Mouse (Mus musculus): Measurements from ENCODE around the gene Snd1. TPM values are rescaled to one million over a fixed set of nuclear protein-coding genes. Genes with fewer than 3 reads are reported as not detected.

The Snd1 gene
- total RNA-seq, 2 experiments from 2014 or later = 115 to 117 TPM

DNA sequence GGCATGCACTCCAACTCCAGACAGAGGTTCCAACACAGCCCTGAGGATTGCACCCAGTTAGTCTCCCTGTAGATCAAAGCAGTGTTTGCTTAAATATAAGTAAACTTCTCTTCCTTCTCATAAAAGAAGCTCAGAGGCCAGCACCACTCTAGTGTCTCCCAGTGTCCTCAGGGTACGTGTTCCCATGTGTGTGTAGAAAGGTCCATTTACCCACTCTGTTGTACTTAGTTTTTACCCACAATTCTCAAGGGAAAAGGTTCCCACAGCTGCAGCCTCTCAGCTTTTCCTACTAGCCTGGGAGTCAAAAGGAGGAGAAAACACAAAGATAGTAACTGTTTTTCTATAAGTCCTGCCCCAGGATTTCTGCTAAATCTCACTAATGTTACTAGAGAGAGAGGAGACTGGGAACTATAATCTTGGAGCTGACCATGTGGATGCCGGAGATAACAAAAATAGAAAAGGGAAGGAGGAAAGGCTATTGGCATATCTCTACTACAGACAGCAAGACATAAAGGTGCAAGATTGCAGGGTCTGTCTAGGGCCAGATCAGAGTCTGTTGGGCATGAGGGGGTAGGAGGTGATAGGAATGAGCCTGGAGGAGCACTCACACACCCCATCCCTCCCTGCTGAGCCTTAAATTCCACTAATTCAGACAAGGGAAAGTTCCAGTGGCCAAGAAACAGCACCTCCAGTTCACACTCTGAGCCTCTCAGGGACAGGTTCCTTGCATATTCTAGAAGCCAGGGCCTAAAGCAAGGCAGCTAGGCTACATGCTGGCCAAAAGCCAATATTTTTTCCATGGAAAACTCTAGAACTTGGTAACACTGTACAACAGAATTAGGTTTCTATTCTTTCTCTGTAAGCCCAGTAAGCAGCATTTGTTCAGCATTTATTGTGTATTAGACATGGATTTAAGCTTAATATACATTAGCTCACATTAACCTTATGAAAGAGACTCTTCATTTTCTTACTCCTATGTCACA is 382.6 kb downstream of the Snd1 start:
- no peak for DNase-seq (ENCODE audit: low spot score in 2 of 2)

DNA sequence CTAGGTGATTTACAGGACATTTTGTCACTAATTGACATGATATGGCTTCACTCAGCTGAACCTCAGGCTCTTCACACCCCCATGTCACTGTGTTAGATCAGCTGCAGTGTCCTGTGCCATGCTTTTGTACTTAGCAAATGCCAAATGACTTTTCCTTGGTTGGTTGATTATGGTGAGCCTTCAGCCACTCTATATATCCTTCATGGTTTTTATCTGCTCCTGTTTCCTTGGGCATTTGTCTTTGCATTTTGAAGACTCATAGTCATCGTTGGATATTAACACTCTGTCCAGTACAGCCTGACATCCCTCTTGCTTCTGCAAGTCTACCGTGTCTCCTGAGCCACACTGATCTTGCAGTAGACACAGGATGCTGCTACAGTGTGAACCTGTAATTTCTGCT is 384.2 kb downstream of the Snd1 start:
- no peak for DNase-seq (ENCODE audit: low spot score in 2 of 2)

DNA sequence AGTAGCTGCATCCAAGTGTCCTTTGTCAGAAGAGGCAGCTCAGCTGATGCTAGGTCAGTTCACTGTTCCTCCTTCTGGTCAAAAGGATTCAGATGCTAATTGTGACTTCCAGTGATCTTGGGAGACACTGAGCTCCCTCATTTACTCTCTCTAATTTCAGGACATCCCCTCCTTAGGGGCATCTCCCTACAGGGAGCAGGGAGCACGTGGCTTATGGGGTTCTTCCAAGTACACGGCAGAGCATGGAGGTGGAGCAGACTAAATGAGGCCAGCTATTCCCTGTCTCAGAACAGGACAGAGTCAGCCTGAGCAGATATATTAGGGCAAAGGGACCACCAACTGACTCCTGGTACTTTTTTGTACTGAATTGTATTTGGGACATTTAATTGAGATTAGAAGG is 385.5 kb downstream of the Snd1 start:
- DNase-seq (ENCODE audit: low spot score in 2 of 2) = no peak

DNA sequence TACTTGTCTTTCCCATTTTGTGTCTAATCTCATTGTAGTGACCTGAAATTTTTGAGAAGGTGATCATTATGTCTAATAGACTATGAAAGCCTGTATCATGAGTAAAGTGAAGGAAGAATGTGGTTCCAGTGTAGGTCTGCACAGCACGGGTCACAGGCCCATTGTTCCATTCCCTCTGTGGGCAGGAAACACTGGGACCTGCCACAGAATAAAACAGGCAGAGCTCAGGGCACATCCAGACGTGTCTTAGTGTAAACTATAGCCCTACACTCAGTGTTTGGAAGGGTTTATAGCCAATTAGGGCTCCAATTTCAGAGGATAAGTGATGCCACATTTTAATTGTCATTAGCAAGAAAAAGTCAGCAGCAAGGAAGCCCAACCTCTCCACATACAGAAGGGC is 386.0 kb downstream of the Snd1 start:
- DNase-seq (ENCODE audit: low spot score in 2 of 2) = no peak

DNA sequence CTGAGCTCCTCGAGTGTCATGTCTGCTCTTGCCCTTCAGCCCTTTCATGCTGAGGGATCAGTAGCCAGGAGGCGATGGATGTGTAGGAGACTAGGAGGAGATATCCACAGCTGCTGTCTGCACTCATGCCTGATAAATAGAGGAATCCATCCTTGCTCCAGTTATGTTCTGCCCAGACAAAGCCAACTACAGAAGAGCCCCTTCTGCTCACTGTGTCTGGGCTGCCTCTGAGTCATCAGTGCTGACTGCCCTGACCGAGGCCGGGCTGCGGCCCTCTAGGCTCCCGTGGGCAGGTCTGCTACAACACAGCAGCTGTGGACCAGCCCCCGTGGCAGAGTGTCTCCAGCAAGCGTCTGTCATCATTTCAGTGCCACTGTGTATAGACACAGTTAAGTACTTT is 387.4 kb downstream of the Snd1 start:
- peak in 1 of 2 experiments; percentile 72 for DNase-seq (ENCODE audit: low spot score in 2 of 2)

DNA sequence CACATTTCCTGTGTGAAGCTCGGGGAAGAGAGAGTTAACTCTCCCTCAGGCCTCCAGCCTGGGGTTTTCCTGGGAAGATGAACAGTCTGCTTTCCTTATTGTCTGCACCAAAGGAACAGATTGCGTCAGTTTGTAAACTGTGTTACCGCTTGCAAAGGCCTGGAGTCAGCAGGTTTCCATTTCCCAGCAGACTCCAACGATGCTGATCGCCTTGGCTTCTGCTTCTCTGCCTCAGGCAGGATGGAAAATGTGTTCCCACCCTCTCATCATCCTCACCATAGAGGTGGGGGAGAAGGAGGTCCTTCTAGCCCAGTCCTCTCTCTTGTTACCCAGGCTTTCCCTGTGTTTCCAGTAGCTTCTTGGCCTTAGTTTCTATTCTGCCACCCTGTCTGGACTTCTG is 389.7 kb downstream of the Snd1 start:
- DNase-seq (ENCODE audit: low spot score in 2 of 2) = peak; percentile 49 to 70

DNA sequence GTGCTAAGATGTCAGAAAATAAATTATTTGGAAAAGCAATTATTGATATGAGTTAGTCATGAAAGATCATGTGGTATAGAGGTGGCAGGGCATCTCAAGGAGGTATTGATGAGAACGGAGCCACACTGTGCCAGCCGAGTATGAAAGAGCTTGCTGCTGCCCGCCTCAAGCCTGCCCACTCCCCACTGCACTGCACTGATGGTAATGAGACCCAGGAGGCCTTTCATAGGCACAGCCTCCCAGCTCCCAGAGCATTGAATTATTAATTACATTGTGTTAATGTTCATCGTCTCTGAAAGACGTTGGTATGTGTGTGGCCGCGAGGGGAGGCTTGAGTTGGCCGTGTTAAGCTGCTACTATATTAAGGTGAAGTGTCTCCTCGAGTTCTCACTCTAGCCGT is 390.2 kb downstream of the Snd1 start:
- no peak for DNase-seq (ENCODE audit: low spot score in 2 of 2)

DNA sequence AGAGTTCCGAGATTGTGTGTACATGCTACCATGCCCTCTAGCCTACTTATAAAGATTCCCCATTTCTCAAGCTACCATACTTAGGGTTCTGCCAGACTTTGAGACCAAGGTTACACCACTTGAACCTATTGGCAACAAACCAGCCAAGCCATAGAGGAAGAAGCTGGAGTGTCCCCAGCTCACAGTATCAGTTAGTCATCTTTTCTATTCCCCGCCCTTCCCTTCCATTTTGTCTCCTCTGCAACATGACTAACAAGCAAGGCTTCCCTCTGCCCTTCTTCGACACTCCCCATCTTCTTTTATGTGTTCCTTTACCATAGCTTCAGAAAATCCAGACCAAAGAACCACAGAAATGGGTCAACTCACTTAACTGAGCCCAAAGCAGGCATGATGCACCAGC is 391.3 kb downstream of the Snd1 start:
- DNase-seq (ENCODE audit: low spot score in 2 of 2) = no peak

DNA sequence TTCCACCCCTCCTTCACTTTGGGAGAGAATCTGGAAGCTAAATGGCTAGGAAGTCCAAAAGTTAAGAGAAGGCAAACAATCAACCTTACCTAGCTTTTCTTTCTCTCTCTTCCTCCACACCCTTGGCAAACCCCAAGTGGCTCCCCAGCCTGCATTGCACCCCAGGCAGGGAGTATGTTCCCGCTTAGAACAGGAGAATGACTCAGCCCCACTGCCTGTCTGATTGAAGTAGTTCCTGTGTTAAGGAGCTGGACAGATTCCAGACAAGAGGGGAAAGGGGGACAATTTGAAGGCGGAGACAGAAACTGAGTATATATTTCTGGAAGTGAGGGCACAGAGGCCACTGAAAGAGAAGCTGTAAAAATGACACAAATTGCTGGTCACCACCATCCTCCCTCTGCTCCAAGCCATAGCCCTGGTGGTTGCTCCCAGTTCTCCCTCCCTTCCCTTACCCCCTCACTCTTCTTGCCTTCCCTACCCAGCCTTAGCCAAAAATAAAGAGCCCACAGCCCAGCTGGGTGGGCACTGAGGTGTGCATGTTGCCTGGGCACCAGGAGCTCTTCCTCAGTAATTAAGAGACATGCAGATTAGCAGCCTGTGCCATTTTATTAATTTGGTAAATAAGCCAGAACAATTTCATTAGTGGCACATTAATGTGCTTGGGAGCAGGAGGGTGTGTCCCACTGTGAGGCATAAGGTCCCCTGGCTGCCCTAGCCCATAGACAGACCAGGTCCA is 392.7 kb downstream of the Snd1 start:
- DNase-seq (ENCODE audit: low spot score in 2 of 2) = no peak

DNA sequence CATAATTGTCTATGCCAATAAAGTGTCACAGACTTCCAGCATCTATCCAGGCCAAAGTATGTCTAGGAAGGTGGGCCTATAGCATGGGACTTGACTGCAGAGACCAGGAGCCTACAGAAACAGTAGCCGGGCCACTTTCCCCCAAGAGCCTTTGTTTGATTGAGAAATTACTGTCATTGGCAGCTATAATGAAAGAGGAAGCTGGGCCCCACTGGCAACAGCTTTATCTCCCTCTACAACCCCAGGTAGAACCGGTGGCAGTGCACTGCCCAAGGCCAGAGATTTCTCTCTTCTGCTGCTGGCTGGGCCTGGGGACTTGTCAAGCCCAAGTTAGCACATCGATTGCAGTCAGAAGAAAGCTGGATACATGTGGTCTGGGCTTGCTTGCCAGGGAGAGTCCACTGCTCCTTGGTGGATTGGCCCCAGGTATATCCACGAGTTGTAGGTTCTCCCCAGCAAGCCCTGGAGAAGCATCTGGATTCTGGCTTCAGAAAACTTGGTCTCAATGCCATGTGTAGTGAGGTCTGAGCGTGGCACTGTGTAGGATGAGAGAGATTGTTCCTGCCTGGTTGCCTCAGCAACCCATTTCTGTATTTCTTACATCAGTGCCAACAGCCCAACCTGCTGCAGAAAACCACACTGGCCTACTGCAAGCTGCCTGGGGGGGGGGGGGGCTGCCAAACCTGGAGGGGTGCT is 396.9 kb downstream of the Snd1 start:
- DNase-seq (ENCODE audit: low spot score in 2 of 2) = peak in 1 of 2 experiments; percentile 73

DNA sequence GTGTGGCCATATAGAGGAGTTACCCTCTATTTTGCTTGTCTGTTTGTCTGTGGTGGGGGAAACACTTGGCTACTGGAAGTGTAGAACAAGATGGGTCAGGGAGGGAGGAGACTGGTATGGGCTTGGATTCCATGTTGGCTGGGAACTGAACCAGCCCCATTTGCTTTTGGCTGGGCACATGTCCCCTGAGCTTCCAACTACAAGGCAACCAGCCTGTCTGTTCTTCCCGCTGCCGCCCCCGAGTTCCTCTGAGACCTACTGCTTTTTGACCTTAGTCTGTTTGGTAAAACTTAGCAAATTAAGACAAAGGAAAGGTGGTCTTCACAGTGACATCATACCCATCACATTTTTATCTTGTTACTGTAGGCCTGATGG is 397.5 kb downstream of the Snd1 start:
- DNase-seq (ENCODE audit: low spot score in 2 of 2) = peak in 1 of 2 experiments; percentile 56

DNA sequence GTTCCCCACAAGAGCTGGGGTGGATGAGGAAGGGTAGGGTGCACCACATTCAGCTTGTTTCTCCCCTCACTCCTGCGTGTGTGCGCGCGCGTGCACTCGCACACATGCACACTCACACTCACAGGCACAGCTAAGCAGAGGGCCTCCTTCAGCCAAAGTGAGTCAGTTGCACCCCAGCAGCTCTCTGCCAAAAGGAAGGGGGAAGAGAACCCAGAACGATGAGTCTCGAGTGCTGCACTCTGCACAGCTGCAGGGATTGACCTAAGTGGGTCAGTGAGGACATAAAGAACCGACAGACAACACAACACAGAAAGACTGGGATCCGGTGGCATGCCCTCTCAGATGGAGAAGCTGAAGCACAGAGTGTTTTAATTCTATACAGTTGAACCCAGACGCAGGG is 399.1 kb downstream of the Snd1 start:
- DNase-seq (ENCODE audit: low spot score in 2 of 2) = no peak

DNA sequence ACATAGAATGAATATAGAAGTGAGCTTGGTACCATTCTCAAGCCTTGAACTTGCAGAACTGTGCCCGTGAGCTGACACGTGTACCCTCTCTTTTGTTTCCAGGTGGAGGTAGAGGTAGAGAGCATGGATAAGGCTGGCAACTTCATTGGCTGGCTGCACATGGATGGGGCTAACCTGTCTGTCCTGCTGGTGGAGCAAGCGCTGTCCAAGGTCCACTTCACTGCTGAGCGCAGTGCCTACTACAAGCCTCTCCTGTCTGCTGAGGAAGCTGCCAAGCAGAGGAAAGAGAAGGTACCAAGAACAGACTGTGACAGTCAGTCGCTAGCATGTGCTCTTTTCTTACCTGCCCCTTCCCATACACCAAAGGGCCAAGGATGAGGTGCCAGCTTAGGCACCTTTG is 399.8 kb downstream of the Snd1 start:
- no peak for DNase-seq (ENCODE audit: low spot score in 2 of 2)

DNA sequence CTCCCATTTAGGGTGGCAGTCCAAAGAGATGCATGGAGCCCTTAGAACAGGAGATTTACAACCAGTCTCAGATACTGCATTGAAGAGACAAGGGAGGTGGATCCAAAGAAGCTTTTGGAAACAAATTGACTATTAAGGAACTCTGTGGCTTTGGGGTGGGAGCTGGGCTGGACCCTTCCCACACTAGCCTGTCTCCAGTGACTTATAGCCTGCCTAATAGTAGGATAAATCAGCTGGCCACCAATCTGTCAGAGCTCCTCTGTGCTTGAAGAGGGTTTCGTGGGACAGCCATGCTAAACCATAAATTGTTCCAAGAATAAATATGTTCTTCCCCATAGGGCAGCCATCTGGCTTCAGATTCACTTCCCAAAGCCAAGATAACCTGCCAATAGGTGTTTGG is 400.4 kb downstream of the Snd1 start:
- DNase-seq (ENCODE audit: low spot score in 2 of 2) = no peak

DNA sequence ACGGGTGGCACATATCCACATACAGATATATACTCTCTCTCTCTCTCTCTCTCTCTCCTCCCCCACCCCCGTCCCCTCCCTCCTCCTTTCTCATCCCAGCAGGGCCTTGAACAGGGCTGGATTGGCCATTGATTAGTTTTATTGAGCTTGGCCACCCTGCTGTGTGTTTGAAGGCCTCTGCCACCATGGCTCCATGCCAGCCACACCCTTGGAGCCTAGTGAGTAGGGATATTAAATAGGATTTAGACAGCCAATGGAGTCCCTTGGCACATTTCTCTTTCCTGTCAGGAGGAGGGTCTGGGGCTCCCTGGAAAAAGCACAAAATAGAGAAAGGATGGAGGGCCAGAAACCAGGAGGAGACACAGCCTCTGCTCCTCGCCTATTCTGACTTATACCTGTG is 401.6 kb downstream of the Snd1 start:
- DNase-seq (ENCODE audit: low spot score in 2 of 2) = no peak

DNA sequence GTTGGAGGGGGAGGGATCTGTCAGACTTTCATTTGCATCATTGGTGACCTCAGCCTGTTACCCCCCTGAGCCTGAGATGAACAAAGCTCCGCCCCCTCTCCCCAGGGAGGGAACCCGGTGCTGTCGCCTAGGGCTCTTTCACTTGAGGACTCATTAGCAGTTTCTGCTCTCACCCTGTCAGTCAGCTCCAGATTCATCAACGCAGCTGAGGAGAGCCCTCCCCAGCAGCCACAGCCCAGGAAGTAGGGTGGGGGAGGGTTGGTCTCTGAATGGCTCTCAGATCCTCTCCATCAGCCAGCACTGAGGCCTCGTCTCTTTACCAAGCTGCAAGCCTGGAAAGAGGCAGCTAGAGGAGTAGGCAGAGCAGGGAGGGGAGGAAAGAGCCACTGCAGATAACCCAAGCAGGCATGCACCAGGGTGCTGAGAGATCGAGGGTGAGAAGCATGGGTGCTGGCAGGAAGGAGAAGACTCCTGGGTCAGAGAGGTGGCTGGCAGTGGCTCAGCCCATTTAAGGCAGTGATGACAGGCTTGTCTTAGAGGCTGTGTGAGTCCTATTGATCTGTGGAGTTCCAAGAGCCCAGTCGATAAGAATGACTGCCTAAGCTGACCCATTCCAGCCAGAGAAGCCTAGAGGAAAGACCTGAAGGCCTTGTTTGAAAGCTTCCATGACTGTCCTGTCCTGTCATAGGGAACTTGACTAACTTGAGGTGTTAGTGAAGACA is 403.2 kb downstream of the Snd1 start:
- peak in 1 of 2 experiments; percentile 34 for DNase-seq (ENCODE audit: low spot score in 2 of 2)

DNA sequence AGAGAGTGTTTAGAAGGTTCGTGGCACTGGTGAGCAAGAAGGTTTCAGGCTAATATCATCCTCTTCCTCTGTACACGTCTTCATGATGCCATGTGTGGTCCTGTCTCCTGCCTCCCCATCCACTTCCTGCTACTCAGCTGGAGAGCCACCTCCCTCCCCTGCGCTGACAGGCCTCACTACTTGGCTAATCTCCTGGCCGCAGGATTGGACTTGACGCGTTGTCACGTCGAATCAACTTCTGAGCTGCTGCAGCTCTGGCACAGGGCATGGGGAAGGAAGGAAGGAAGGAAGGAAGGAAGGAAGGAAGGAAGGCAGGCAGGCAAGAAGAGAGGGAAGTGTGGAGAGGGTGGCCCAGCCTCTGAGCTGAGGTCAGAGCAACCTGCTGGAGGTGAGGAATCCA is 404.4 kb downstream of the Snd1 start:
- no peak for DNase-seq (ENCODE audit: low spot score in 2 of 2)

DNA sequence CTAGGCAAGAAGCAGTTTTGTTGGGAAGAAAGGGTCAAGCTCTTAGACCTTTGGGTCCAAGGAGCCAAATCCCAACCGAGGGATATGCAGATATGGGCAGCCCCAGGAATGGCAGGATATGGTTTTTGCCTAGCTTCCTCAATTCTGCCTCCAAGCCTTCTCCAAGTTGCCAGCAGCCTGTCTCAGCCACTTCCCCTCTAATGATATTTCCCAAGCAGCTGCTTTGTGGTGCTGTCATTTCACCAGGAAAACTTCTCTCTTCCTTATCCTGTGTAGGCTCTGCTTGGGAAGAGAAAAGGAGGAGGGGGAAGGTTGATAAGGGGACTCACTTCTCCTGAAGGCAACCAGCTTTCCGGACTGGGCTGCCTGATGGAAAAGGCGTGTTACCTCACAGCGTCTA is 406.0 kb downstream of the Snd1 start:
- no peak for DNase-seq (ENCODE audit: low spot score in 2 of 2)

DNA sequence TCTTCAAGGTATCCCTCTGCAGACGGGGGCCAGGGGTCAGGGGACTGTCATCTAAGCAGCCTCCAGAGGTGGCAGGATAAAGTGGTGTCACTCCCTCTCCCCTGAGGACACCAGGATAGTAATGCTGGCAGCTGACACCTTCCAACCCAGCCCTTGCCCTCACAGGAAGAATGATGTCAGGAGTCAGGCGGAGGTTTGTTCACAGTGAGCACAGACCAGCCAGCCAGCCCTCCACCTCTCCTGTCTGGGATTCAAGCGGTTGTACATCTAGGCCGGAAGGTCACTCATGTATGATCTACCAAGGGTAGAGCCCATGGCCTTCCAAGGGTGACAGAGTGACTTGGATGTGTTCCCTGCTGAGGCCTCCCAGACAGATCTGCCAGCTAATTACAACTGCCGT is 408.6 kb downstream of the Snd1 start:
- DNase-seq (ENCODE audit: low spot score in 2 of 2) = no peak

DNA sequence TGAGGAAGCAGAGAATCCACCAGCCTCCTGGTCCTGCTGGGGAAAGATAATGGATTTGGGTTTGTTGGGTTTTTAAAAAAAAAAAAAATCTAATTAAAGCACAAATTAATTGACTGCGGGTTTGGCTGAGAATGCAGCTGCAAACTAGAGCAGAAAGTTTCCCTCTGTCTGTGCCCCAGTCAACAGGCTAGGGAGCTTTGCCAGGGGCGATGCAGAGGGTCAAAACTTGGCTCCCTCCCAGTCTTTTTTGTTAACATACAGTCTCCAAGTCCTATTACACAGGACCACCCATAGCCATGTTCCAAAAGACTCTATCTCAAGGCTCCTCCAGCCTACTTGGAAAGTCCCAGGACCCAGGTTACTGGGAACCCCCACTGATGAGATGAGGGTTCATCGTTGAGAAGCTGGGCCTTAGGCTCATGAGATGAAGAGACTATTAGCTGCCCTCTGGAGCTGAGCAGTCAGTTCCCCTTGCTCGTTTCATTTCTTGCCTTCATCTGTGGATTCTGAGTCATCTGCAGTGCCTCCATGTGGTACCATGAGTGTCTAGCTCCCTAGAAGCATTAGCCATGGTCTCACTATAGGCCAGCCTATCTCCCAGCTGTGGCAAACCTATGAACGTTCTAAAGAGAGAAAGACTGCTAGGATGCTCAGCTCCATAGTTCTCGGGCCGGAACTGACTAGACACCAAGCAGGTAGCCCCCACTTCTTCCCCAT is 411.9 kb downstream of the Snd1 start:
- DNase-seq (ENCODE audit: low spot score in 2 of 2) = no peak

DNA sequence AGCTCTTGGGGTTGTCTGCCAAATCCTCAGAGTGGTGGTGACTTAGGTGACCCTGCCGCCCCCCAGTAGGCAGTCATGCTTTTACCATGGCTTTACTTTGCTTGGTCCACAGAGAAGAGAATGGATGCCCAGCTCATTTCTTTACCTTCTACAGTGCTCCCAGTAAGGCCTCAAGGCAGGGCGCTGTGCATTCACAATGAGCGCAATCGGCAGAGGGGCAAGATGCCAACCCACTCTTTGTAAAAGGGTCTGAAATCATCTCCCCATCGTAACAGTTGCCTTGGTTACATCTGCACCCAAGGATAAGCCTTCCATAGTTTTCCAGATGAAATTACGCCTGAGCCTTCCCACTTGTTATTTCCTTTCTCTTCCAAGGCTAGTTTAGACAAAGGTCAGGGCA is 415.5 kb downstream of the Snd1 start:
- DNase-seq (ENCODE audit: low spot score in 2 of 2) = peak in 1 of 2 experiments; percentile 77

Data from layer of hippocampus, adult 18-20 months (tissue).